Mouse (Mus musculus) adrenal gland, postnatal 14 days (tissue): ENCODE data around the gene Serpina3m. TPM values are rescaled to one million over a fixed set of nuclear protein-coding genes. Genes with fewer than 3 reads are reported as not detected.
"Not testable (repeated sequence)": the region's sequence is repeated elsewhere in the genome, so short reads cannot be mapped to it uniquely, and the experiment has no call there.

Experiments used
- DNase-seq: peaks from one replicate; pipeline ENCODE4 v3.0.0; 2021; ENCODE audit warnings: mixed read lengths
- total RNA-seq: library from RNA; stranded (reverse); gene quantifications from 2 replicates; pipeline ENCODE4 v1.2.3, GENCODE M21; 2021

Serpina3m gene
- total RNA-seq, 1 experiment from 2014 or later: 70.0 TPM

DNA sequence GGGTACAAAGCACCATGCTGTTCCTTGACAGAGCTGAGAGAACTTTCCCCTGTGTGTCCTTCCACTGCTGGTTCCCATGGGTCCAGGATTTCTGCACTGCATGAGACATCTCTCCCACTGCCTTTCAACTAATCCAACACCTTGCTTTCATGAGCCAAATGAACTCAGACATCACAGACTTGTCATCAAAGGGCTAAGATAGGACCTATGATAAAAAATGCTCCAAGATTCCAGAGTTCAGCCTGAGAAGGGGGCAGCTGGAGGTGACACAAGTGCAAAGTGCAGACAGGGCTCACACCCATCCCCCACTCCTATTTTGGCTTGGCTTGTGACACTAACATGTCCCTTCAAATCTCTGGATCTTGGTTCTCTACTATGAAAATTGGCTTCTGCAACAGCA lies 50.2 kb downstream of the Serpina3m start:
- DNase-seq: no peak

- DNase-seq: not testable (repeated sequence)
Measured at GRCm38 (mm10) chr12:104391057-104391456, 52.8 kb downstream of the Serpina3m start.

GRCm38 (mm10) chr12:104403968-104404367 lies 65.7 kb downstream of the Serpina3m start:
- no peak for DNase-seq

GRCm38 (mm10) chr12:104406454-104406885 lies 68.2 kb downstream of the Serpina3m start, which contains the start of gene Serpina3n:
Serpina3n (plus strand) TSS chr12:104406729.
- peak; percentile 22 for DNase-seq

GRCm38 (mm10) chr12:104412507-104412906 lies 74.2 kb downstream of the Serpina3m start:
- DNase-seq: no peak

GRCm38 (mm10) chr12:104414576-104414975 lies 76.3 kb downstream of the Serpina3m start:
- no peak for DNase-seq

DNA sequence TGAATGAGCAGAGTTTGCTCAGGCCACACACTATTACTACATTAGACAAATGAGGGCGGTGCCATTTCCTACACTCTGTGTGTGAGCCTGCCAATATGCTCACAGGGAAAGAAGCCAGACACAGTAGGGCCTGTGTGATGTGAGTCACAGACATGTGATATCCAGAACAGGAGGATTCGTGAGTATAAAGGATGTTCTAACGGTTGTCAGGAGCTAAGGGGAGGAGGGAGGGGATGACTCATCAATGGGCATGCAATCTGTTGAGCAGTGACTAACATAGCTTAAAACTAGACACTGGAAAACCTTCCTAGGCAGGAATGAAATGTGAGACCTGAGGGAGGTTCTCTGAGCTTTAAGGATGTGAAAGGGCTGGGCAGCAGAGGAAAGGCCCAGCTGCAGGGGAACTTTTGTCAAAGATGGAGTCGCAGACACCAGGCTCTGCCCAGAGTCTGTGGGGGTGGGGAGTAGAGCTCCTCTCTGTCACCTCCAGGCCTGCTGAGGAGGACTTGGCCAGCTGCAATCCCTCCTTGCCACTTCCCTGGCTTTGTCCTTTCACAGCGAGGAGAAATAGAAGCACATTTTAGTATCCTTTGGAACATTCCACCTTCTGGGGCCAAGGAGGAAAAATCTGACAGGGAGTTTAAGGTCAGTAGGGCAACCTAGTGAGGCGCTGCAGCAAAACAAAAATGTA lies 77.5 kb downstream of the Serpina3m start:
- peak; percentile 72 for DNase-seq

DNA sequence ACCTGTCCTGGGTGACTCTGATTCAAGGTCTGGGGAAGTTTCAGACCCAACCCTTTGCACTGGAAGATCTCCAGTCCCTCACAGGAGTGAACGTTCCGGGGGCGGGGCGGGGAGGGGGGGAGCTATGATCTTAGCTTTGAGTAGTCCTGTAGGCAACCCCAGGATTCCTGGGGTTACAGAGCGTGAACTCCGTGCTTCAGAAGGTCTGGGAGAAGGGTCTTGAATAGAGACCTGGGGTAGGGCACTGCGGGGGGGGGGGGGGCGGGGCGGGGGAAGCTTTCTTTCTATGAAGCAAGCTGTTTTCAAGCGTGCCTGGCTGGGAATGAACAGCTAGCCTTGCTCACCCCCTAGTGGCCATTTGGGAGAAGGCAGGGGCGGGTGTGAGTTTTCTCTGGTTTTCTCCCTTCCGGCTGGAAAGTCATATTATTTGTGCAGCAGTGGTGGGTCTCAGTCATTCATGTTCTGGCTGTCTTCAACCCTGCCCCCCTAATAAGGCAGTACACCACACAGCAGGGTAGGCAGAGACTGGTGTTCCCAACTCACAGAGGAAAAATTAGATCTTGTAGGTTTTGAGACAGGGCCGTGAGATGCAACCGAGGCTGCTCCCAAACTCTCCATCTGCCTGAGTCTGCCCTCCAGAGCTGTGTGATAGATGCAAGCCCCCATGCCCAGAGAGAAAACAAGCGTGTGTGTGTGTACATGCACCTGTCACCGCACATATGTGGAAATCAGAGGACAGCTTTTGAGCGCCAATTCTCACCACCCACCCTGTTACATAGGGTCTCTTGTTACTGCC lies 80.3 kb downstream of the Serpina3m start:
- peak; percentile 90 for DNase-seq

DNA sequence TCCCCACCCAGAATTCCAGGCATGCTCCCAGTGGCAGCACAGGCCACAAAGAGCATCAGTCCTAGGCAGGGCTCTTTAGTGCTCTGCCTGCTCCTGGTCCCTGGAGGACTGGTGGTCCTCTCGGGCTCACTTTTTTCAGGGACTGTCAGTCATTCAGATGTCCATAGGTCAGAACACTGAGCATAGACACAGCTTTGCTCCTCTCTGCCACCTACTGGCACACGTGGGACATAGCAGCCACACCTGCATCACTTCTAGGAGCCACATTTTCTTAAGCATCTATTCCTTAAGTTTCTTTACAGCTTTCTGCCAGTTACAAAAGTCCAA lies 80.8 kb downstream of the Serpina3m start:
- DNase-seq: no peak

GRCm38 (mm10) chr12:104422615-104423392 lies 84.5 kb downstream of the Serpina3m start:
- DNase-seq: peak; percentile 73

GRCm38 (mm10) chr12:104425591-104425990 lies 87.3 kb downstream of the Serpina3m start:
- no peak for DNase-seq

DNA sequence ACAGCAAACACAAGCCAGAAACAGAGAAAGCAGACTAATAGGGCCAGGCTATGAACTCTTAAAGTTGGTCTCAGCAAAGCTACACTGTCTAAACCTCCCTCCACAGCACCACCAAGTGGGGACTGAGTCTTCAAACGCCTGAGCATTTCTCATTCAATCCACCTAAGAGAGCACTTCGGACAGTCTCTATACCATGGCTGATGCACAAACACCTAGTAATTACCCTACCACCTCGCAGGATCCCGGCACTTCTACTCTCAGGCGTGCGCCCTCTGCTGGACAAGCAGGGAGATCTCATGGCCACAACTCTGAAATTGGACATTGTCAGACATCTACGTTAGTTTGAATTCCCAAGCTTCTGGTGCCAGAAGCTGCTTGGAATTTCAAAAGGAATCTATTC lies 88.6 kb downstream of the Serpina3m start:
- peak; percentile 48 for DNase-seq

GRCm38 (mm10) chr12:104431359-104431758 lies 93.1 kb downstream of the Serpina3m start:
- DNase-seq: no peak

DNA sequence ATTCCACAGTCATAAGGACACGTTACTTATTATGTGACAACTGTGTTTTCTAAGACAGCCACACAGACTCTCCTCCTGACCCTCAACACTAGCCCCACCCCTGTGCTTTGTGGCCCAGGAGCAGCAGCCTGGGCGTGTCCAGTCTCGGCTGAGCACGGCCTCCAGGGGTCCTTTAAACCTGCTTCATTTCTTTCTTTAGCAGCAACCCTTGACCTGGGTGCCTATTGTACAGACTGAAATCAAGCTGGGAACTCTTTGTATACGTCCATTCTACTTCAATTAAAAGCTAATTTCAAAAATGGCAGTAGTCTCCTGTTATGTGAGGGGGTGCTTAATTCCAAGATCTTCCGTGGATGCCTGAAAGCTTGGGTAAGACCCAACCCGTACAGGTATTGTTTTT lies 94.9 kb downstream of the Serpina3m start:
- DNase-seq: no peak

- peak; percentile 57 for DNase-seq
Measured at GRCm38 (mm10) chr12:104433951-104434735, 95.9 kb downstream of the Serpina3m start.

DNA sequence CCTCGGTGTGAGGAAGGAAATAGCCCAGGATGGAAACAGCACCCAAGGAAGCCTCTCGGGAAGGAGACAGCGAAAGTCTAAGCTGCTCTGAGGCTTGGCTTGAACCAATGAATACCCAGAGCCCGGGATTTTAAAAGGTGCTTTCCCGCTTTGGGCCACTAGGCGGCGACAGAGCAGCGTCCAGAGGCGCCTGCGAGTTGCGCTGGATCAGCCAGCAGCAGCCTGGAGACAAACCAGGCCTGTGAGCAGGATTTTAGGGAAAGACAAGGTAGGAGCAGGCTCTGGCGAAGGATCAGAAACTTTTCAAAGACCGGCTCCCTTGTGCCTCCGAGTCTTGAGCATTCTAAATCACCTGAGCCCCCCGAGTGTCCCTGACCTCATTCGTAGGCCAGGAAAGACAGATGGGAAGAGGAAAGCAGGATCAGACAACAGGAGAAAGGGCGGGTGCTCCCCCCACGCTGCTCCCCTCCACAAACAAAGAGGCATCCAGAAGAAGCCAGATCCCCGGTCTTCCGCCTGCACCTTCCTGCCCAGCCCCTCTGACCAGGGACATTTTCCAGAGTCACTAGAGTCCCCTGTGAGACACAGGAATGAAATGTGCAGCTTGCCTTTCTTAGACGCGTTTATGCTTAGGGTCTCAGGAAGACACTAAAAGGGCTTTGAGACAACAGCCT lies 101.9 kb downstream of the Serpina3m start:
- peak; percentile 90 for DNase-seq

- no peak for DNase-seq
Measured at GRCm38 (mm10) chr12:104443716-104444115, 105.4 kb downstream of the Serpina3m start.
